Mouse (Mus musculus) intestine, embryonic 14.5 days (tissue): ENCODE data around the gene Gde1. TPM values are rescaled to one million over a fixed set of nuclear protein-coding genes. Genes with fewer than 3 reads are reported as not detected.

ENCODE experiments used
- ATAC-seq: fragments of 200-750 bp; cut with Nextera tagmentation; replicated peaks from 2 replicates; pipeline ENCODE4 v1.8.0; 2017; ENCODE audit warnings: low read depth, moderate number of reproducible peaks, moderate TSS enrichment, moderate library complexity; ENCODE audit not compliant: low FRiP score, low TSS enrichment
- DNase-seq: peaks from one replicate; pipeline ENCODE4 v3.0.0-alpha.2; 2018; ENCODE audit warnings: low spot score
- H3K27ac ChIP-seq: fragments of 300-500 bp; sonication (generic); 2 replicates; pipeline ENCODE4 v1.5.1; 2014; ENCODE audit warnings: low read depth, mild to moderate bottlenecking, control low read depth
- H3K27me3 ChIP-seq: fragments of 300-500 bp; sonication (generic); replicated peaks from 2 replicates; pipeline ENCODE4 v1.6.1; 2014; ENCODE audit warnings: low read length, control low read depth; ENCODE audit not compliant: control insufficient read depth, insufficient read depth
- H3K36me3 ChIP-seq: fragments of 300-500 bp; sonication (generic); 2 replicates; pipeline ENCODE4 v1.6.1; 2014; ENCODE audit warnings: low read length, control low read depth; ENCODE audit not compliant: control insufficient read depth, insufficient read depth
- H3K4me1 ChIP-seq: fragments of 300-500 bp; sonication (generic); replicated peaks from 2 replicates; pipeline ENCODE4 v1.6.1; 2014; ENCODE audit warnings: low read length, control low read depth, mixed read lengths; ENCODE audit not compliant: control insufficient read depth, insufficient read depth
- H3K4me2 ChIP-seq: fragments of 300-500 bp; sonication (generic); 2 replicates; pipeline ENCODE4 v1.6.1; 2014; ENCODE audit warnings: low read length
- H3K4me3 ChIP-seq: fragments of 300-500 bp; sonication (generic); 2 replicates; pipeline ENCODE4 v1.5.1; 2014; ENCODE audit warnings: low read depth, low read length, control low read depth, mixed read lengths
- H3K9ac ChIP-seq: fragments of 300-500 bp; sonication (generic); 2 replicates; pipeline ENCODE4 v1.6.1; 2014; ENCODE audit warnings: mild to moderate bottlenecking, low read length
- H3K9me3 ChIP-seq: fragments of 300-500 bp; sonication (generic); 2 replicates; pipeline ENCODE4 v1.6.1; 2016; ENCODE audit warnings: low read length, control low read depth; ENCODE audit not compliant: control insufficient read depth
- WGBS: fragments of 180-500 bp; shearing (Covaris S2); extraction: QIAGEN DNeasy Blood & Tissue Kit; methylation state at CpG from one replicate; pipeline ENCODE4 v1.1.7; 2014; 5-methylcytosine and 5-hydroxymethylcytosine counted together
- polyA plus RNA-seq: library from polyadenylated mRNA; unstranded; fragments of >200 nt; fragmentation: Nextera tagmentation; extraction: Ambion mirVana; gene quantifications from 2 replicates; pipeline ENCODE4 v1.2.1, GENCODE M21; 2014

Gene Gde1
- polyA plus RNA-seq, 1 experiment from 2014 or later, result 125 TPM

DNA sequence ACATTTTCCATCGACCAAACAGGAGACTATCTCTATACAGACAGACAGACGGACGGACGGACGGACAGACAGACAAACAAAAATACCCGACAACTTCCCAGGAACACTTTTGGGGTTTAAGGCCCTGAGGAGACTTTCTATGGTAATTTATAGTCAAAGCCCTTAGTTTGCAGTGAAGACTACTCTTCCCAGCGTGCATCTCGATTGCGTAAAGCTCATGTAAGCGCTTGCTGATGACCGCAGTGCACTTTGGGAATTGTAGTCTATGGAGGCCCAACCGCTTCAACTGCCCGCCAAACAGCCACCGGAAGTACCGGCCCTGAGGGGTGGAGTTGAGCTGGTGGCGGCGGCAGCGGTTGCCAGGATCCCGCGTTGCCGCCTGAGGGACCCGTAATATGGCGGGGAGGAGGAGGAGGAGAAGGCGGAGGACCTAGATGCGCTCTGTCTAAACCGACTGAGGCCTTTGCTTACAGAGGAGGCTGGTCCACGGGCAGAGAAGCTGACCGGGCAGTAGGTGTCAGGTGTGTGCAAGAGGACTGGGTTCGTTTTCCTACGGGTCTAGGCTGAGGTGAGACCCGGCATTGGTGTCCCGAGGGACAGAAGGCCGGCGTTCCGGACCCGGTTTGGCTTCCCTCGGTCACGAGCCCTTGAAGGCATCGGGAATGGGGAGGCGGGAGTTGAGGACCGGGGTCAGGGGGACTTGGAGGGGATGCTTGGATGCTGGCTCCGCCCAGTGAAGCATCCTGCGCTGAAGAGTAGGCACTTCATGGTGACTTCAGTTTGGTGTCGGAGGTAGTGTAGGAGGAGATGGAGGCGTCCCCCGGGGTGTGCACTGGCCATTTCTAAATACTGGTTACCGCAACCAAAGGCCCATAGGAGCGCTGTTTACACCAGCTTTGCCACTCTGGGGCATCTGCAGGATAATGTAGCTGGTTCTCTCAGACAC is 6.9 kb upstream of the Gde1 start, which contains the start of gene Ccp110:
TSS of gene Ccp110 (plus strand) at position 325 of the 946 bp plus-strand sequence.
- Histone ChIP-seq H3K9me3 (no peaks in the 10 kb centered on the region), H3K4me3 (peak within 1 kb of the TSS; percentile 90), H3K27me3 (no peaks in the 10 kb centered on the region), H3K27ac (no peak within 1 kb of the TSS), H3K36me3 (peaks cover 18% of the 10 kb centered on the region; the same call in 1 of the 2 replicates), H3K4me1 (peaks cover 6% of the 10 kb centered on the region), H3K4me2 (peak within 1 kb of the TSS; percentile 72), H3K9ac (peak within 1 kb of the TSS; percentile 56)
- DNase-seq, result peak; percentile 87
- ATAC-seq, result peak; percentile 90
- WGBS, result 1% methylated on average over 48 of the region's 48 CpGs

DNA sequence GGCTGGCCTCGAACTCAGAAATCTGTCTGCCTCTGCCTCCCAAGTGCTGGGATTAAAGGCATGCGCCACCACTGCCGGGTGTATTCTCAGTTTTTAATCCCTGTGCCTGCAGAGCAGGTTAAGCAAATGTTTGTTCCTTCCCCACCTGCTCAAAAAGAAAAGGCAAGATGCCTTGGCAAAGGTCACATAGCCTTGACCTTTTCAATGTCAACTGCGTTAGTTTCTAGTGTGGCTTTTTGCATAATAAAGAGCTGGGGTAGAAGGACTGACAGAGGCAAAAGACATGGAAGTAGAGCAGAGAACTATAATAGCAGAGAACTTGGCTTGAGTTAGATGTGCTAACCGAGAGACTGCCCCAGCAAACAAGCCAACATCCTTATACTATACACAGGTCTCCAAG is 5.2 kb upstream of the Gde1 start:
- Histone ChIP-seq H3K36me3 (peaks cover 12% of the 10 kb centered on the region; the same call in 1 of the 2 replicates), H3K4me3 (no peak overlapping the region), H3K9me3 (no peaks in the 10 kb centered on the region), H3K9ac (no peak overlapping the region), H3K4me1 (peaks cover 11% of the 10 kb centered on the region), H3K27ac (no peak overlapping the region), H3K27me3 (no peaks in the 10 kb centered on the region), H3K4me2 (no peak overlapping the region)
- ATAC-seq, result no peak
- no peak for DNase-seq
- 74% methylated on average over 5 of the region's 5 CpGs for WGBS

DNA sequence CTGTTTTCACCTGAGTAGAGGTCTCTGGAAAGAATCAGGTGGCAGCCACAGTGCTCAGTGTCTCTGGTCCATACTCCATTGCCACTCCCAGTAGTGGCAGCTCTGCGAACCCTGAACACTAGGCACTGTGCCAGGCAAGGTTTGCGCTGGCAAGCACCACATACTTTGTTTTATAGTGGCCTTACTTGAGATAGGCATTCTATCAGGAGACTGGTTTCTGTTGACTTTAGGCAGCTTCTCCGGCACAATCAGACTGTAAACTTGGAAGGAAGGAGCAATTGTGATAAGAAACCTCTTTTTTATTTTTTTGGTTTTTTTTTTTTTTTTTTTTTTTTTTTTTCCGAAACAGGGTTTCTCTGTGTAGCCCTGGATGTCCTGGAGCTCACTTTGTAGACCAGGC is 2.4 kb upstream of the Gde1 start:
- H3K9me3 ChIP-seq, result no peaks in the 10 kb centered on the region
- no peaks in the 10 kb centered on the region for H3K36me3 ChIP-seq
- H3K27me3 ChIP-seq, result no peaks in the 10 kb centered on the region
- H3K4me2 ChIP-seq, result no peak overlapping the region
- no peak overlapping the region for H3K9ac ChIP-seq
- no peak for ATAC-seq
- no peak for DNase-seq
- H3K4me1 ChIP-seq, result peaks cover 15% of the 10 kb centered on the region
- WGBS, result 68% methylated on average over 4 of the region's 4 CpGs
- H3K27ac ChIP-seq, result no peak overlapping the region
- no peak overlapping the region for H3K4me3 ChIP-seq

DNA sequence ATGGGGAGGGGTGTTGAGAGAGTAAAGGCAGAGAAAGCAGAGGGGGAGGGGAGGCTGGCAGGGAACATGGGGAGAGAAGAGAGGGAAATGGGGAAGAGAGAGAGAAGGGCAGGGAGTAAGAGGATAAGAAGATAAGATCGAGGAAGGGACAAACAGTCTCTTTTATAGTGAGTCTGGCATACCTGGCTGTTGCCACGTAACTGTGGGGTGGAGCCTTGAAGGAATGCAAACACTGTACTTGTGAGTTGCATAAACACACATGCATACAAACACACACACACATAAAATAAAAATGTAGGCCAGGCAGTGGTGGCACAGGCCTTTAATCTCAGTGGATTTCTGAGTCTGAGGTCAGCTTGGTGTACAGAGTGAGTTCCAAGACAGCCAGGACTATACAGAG is 1.6 kb upstream of the Gde1 start:
- Histone ChIP-seq H3K4me3 (no peak overlapping the region), H3K36me3 (no peaks in the 10 kb centered on the region), H3K27me3 (no peaks in the 10 kb centered on the region), H3K27ac (no peak overlapping the region), H3K4me1 (peaks cover 13% of the 10 kb centered on the region), H3K4me2 (no peak overlapping the region), H3K9me3 (no peaks in the 10 kb centered on the region), H3K9ac (no peak overlapping the region)
- no peak for ATAC-seq
- WGBS, result 59% methylated on average over 2 of the region's 2 CpGs
- no peak for DNase-seq

DNA sequence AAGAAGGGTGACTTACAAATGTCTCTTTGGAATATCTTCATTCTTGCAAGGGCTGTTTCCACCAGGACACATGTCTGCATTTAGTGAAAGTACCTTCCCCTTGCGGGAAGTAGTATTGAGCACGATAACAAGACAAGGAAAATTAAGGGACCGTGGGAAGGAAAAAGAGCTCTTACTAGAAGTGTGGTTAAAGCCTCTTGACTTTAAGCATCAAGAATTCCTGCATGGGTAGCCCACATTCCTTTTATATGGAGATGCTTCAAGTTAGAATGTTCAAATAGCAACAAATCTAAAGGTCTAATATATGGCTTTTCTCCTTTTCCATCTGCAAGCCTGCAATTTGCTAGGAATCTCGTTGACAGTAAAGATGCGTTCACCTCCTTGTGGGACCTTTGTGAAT is 910 bp upstream of the Gde1 start:
- DNase-seq, result no peak
- WGBS, result 87% methylated on average over 5 of the region's 5 CpGs
- Histone ChIP-seq H3K27ac (no peak overlapping the region), H3K4me2 (no peak overlapping the region), H3K4me1 (peaks cover 13% of the 10 kb centered on the region), H3K9ac (no peak overlapping the region), H3K4me3 (no peak overlapping the region), H3K36me3 (no peaks in the 10 kb centered on the region), H3K27me3 (no peaks in the 10 kb centered on the region), H3K9me3 (no peaks in the 10 kb centered on the region)
- no peak for ATAC-seq

DNA sequence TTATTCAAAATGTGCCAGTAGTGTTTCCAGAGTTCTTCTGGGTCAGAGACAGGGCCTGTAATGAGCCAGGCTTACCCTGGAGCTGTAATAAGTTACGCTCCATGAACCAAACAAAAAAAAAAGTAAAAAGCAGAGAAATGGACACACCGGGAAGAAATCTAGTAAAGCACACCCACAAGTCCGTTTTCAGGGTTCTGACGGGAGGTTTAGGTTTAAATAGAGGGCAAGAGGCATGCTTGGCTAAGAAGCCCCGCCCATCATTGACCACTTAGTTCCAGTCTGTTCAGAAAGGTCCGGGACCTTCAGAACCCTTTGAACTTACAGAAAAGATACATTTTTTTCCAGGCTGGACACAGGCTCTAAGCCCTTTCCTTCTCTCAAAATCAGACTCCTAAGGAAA is 473 bp upstream of the Gde1 start:
- Histone ChIP-seq H3K4me1 (peaks cover 13% of the 10 kb centered on the region), H3K27ac (peak overlapping the region; percentile 76; the same call in 1 of the 2 replicates), H3K4me2 (peak overlapping the region; percentile 79), H3K4me3 (peak overlapping the region; percentile 91), H3K9ac (no peak overlapping the region; the same call in 1 of the 2 replicates), H3K36me3 (no peaks in the 10 kb centered on the region), H3K27me3 (no peaks in the 10 kb centered on the region), H3K9me3 (no peaks in the 10 kb centered on the region)
- DNase-seq (no peak), ATAC-seq (no peak)
- WGBS, result 40% methylated on average over 6 of the region's 6 CpGs

DNA sequence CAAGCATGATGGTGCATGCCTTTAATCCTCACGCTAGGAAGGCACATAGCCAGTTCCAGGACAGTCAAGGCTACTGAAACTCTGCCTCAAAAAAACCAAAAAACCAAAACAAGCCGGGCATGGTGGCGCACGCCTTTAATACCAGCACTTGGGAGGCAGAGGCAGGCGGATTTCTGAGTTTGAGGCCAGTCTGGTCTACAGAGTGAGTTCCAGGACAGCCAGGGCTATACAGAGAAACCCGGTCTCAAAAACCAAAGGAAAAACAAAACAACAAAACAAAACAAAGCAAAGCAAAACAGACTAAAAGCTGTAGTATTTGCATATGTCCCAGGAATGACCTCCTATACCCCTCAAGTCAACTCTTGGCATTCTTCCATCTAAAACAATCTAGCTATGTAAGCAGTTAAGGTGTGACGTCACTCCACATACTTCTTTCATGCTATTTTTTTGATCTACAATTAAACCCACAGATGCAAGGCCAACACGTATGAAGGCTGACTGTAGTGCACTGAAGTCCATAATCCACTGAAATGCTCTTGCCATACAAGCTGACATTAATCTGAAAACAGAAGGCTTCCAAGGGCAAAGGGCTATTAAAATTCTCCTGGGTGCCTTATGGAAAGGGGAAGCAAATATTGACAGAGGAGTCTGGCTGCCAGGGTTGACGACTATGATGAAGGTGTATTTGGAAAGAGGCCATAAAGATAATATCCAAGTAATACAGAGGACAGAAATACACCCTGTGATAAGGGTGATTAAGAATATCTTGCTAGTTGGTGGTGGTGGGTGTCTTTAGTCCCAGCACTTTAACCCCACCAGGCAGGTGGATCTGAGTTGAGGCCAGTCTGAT is 1.4 kb downstream of the Gde1 start:
- peak overlapping the region; percentile 79 for H3K4me2 ChIP-seq
- ATAC-seq, result peak; percentile 34; the same call in 1 of the 2 replicates
- H3K9ac ChIP-seq, result peak overlapping the region; percentile 76; the same call in 1 of the 2 replicates
- no peak overlapping the region for H3K27ac ChIP-seq
- DNase-seq, result peak; percentile 57
- peak overlapping the region; percentile 91 for H3K4me3 ChIP-seq
- H3K36me3 ChIP-seq, result no peaks in the 10 kb centered on the region
- no peaks in the 10 kb centered on the region for H3K27me3 ChIP-seq
- WGBS, result 76% methylated on average over 9 of the region's 9 CpGs
- no peaks in the 10 kb centered on the region for H3K9me3 ChIP-seq
- H3K4me1 ChIP-seq, result peaks cover 13% of the 10 kb centered on the region

DNA sequence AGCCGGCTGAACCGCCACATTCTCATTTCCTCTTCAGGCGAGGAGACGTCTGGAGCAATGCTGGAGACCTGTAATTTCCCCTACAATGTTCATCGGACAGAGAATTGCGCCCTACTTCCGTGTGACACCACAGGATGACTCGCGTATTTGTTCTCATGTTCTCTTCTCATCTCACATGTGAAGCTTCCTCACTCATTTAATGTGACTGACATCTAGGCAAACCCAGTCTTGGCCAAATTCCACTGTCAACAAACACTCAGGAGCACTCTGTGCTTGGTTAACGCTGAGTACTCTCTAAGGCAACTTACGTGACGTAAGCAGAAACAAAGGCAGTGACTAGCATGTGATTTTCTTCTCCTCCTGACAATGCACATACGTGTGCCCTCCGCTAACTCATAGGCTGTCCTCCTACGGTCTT is 2.4 kb downstream of the Gde1 start:
- H3K4me1 ChIP-seq, result peaks cover 13% of the 10 kb centered on the region
- DNase-seq (no peak), ATAC-seq (no peak)
- H3K27ac ChIP-seq, result no peak overlapping the region
- H3K4me2 ChIP-seq, result peak overlapping the region; percentile 79; the same call in 1 of the 2 replicates
- WGBS, result 89% methylated on average over 15 of the region's 15 CpGs
- no peaks in the 10 kb centered on the region for H3K27me3 ChIP-seq
- H3K4me3 ChIP-seq, result no peak overlapping the region
- H3K36me3 ChIP-seq, result peaks cover 6% of the 10 kb centered on the region
- no peak overlapping the region for H3K9ac ChIP-seq
- no peaks in the 10 kb centered on the region for H3K9me3 ChIP-seq
